Mouse (Mus musculus) thymus, adult 2 months (tissue): Measurements from ENCODE around the gene BC049715.

Source experiments
- CTCF ChIP-seq: fragments of 200-500 bp; IDR thresholded peaks from 2 replicates; pipeline ENCODE4 v1.5.1; 2012; ENCODE audit warnings: mild to moderate bottlenecking, control low read depth, low read length, moderate library complexity, borderline replicate concordance; ENCODE audit not compliant: control insufficient read depth, poor library complexity, insufficient read depth; ENCODE audit errors: extremely low read depth
- POLR2A ChIP-seq: fragments of 200-500 bp; IDR thresholded peaks from 2 replicates; pipeline ENCODE4 v1.6.1; 2012; ENCODE audit warnings: mild to moderate bottlenecking, low read length, control low read depth, moderate library complexity; ENCODE audit not compliant: control insufficient read depth, poor library complexity, insufficient read depth; ENCODE audit errors: extremely low read depth

- no peak for TF ChIP-seq CTCF
- no peak for TF ChIP-seq POLR2A
Measured at GRCm38 (mm10) chr6:136803093-136803738, 24.2 kb upstream of the BC049715 start.
